Mouse (Mus musculus) lung, adult 18-20 months (tissue): ENCODE data around the gene Htt.
"Not testable (repeated sequence)": the region's sequence is repeated elsewhere in the genome, so short reads cannot be mapped to it uniquely, and the experiment has no call there.

Experiments used
- DNase-seq, 2 experiments: peaks; one replicate each; pipeline ENCODE4 v3.0.0; 2022; ENCODE audit warnings: mixed read lengths in 2 of 2

The Htt gene

DNA sequence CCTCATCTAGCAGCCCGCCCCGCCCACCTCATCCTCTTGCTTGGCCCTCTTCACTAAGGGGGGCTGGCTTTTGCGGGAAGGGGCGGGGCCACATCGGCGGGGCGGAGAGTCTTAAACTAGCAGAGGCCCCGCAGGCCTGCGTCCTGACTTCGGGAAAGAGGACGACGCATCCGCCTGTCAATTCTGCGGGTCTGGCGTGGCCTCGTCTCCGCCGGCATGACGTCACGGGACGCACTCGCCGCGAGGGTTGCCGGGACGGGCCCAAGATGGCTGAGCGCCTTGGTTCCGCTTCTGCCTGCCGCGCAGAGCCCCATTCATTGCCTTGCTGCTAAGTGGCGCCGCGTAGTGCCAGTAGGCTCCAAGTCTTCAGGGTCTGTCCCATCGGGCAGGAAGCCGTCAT, at the start of gene Htt:
Gene Htt, plus strand, starts transcription at position 232 of the 400 bp plus-strand sequence.
- DNase-seq, result peak; percentile 98

- DNase-seq, result not testable (repeated sequence)
Measured at GRCm38 (mm10) chr5:34714371-34714770, 47.2 kb upstream of the Htt start.

DNA sequence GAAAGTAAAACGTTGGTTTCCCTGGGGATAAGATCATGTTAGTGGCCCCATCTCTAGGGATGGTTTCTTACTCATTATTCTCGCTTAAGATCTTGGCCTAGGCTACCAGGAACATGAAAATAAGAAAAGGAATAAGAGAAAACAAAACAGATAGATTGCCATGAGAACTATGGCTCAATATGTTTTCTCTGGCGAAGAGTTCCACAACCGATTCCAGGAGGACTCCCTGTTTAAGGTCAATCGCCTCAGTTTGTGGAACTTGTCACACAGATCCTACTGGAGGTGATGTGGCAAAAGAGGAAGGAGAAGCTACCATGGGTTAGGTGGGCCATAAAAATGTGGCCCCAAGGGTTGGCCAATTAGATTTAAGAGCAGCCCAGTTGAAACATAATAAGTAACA, 46.7 kb upstream of the Htt start:
- DNase-seq, result no peak

- no peak for DNase-seq
Measured at GRCm38 (mm10) chr5:34729141-34729540, 32.4 kb upstream of the Htt start.

- no peak for DNase-seq
Measured at GRCm38 (mm10) chr5:34730255-34730654, 31.3 kb upstream of the Htt start.

DNA sequence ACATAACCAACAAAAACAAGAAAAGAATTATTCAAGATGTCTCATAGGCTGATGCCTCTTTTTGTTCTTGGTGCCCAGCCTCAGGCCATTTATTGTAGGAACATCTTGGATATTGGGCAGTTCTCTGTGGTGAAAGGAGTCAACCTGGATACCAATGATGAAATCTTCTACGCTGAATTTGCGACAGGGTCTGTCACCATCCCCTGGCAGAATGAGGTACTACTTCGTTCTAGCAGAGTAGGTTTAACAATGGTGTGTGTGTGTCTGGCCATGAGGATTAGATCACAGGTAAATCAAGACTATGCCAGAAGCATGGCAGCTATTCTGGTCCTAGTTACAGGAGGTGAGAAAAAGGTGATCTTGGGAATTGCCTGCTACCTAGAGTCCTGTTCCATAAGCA, 10.1 kb upstream of the Htt start:
- no peak for DNase-seq

DNA sequence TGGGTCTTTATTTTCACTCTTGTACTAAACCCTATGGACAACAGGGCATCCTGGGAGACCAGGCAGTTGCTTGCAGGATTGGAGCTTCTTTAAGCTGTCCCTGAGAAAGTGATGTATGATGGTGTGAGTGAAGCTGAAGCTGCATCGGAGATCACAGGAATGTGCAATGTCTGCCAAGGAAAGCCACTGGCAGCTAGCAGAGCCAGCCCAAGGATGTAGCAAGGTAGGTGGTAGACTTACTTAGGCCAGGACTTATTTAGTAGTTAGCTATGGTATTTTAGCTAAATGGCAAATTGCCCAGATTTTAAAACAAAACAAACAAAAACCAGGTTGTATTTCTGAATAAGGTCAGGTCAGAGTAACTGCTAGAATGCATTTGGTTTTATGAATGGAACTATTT, 2.8 kb upstream of the Htt start:
- DNase-seq, result no peak

GRCm38 (mm10) chr5:34760850-34761508, 561 bp upstream of the Htt start:
- peak in 1 of 2 experiments; percentile 4 for DNase-seq

- DNase-seq, result peak; percentile 17 to 22
Measured at GRCm38 (mm10) chr5:34761934-34762611, 533 bp downstream of the Htt start.

DNA sequence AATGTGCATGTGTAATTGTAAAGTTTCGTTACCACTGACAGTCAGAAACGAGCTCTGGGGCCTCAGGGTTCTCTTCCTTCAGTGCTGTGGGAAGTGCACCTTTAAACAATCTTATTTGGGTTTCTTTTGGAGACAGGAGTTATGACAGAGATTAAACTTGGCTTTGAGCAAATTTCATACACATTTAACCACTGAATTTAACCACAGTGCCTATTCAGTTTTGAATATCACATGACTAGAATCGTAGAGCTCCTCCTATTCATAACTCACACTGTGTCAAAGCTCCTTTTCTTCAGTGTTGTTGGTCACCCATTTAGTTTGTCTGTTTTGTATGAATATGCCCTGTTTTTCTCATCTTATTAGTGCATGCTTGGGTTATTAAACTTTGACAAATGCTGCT, 10.3 kb downstream of the Htt start:
- no peak for DNase-seq

GRCm38 (mm10) chr5:34772696-34773245, 11.2 kb downstream of the Htt start:
- DNase-seq, result no peak

GRCm38 (mm10) chr5:34773392-34773791, 11.9 kb downstream of the Htt start:
- no peak for DNase-seq

DNA sequence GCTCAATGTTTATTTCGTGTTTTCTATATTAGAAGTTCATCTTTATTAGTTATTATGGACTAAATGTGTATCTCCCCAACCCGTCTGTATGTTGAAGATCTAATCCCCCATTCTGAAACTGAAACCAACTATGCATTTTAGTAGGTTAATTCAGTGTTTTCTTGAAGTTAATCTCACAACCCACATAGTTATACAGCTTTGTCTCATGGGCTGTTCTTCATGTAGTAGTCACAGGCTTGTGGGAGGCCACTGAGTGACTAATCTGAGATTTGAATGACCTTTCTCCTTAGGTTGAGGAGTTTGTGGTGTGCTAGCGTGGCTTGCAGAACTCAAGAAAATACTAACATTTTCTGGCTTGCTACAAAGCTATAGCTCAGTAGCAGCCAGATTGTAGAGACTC, 23.5 kb downstream of the Htt start:
- no peak for DNase-seq

GRCm38 (mm10) chr5:34791141-34791540, 29.6 kb downstream of the Htt start:
- no peak for DNase-seq

- DNase-seq, result no peak
Measured at GRCm38 (mm10) chr5:34800292-34800953, 38.9 kb downstream of the Htt start.

DNA sequence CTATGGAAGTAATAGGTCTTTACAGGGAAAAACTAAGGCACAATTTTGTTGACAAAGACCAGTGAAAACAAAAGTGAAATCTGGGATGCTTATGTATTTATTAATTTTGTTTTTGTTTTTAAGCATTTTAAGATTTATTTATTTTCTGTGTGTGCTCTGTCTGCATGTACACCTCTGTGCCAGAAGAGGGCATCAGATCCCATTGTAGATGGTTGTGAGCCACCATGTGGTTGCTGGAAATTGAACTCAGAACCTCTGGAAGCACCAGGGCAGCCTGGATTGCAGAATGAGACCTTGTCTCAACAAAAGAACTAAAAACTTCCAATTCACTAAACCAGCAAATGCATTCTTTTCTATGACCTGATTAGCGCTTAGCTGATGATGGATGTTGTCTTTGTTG, 44.5 kb downstream of the Htt start:
- DNase-seq, result no peak

DNA sequence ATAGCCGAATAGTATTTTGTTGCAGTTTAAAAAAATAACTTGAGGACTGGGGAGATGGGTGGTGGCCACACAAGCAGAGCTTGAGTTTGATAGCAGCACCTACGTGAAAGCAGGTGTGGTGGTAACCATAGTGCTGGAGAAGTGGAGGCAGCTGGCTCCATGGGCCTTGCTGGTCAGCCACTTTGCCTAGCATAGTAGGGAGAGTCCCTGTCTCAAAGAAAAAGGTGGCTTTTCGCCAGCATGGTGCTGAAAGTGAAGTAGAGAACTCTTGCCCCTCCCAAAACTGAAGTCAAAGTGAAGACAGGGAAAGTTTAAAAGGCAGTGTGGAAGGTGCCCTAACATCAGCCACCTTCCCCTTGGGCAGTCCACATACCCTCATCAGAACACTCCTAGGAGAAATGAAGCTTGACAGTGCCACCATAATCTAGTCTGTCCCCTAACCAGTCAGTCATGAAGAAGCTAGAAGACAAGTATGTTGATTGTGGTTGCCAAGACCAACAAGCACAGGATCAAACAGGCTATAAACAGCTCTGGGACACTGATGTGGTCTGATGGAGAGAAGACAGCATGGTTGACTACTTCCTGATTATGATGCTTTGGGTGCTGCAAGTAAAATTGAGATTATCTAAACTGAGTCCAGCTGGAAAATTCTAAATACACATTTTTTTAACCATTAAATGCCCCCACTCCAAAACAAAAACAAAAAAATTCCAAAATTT, 61.0 kb downstream of the Htt start:
- DNase-seq, result no peak

DNA sequence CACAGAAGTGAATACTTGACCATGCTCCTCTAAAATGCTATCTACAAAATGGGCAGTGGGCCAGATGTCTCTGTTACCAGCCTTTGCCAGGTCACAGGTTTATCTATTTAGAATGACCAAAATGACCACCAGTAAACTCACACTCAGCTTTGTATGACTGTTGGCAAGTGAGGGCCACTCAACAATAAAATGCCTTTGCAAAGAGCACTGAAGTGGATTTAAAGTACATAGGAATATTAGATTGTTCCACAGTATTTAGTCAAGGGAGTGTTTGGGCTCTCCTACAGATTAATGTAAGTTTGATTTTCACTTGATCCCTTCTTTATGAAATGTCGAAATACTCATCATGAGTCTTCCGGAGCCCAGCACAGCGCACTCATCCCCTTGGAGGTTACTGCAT, 92.5 kb downstream of the Htt start:
- peak; percentile 12 to 19 for DNase-seq

- DNase-seq, result peak in 1 of 2 experiments; percentile 3
Measured at GRCm38 (mm10) chr5:34865367-34865766, 103.8 kb downstream of the Htt start.

- not testable (repeated sequence) for DNase-seq
Measured at GRCm38 (mm10) chr5:34880307-34880706, 118.8 kb downstream of the Htt start.

GRCm38 (mm10) chr5:34881023-34881422, 119.5 kb downstream of the Htt start:
- DNase-seq, result no peak

DNA sequence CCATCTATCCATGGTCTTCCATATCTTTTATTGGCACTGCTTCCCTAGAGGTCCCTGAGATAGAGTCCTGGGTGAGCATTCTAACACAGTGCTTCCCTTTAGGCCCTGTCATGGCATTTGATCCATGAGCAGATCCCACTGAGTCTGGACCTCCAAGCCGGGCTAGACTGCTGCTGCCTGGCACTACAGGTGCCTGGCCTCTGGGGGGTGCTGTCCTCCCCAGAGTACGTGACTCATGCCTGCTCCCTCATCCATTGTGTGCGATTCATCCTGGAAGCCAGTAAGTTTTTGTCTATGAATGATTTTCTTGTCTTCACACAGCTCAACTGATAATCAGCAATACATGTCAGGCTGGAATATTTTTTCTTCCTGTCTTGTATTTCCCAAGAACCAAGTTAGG, 123.7 kb downstream of the Htt start:
- peak in 1 of 2 experiments; percentile 30 for DNase-seq

- DNase-seq, result no peak
Measured at GRCm38 (mm10) chr5:34889252-34889651, 127.7 kb downstream of the Htt start.
